Mouse (Mus musculus): Measurements from ENCODE around the gene Pard3b. TPM values are rescaled to one million over a fixed set of nuclear protein-coding genes. Genes with fewer than 3 reads are reported as not detected.

Gene Pard3b
- polyA plus RNA-seq, 1 experiment from 2014 or later, result 11.4 TPM

- Histone ChIP-seq H3K27me3 (ENCODE audit: control insufficient read depth, insufficient read depth, low read length) (no peaks in the 10 kb centered on the region), H3K27ac (ENCODE audit: low read length) (no peak overlapping the region), H3K4me3 (ENCODE audit: low read length) (no peak overlapping the region), H3K9ac (ENCODE audit: low read length) (no peak overlapping the region), H3K36me3 (ENCODE audit: control insufficient read depth, insufficient read depth) (no peaks in the 10 kb centered on the region), H3K4me2 (ENCODE audit: low read depth, low read length) (no peak overlapping the region), H3K9me3 (replicated peaks; ENCODE audit: control insufficient read depth, low read length) (no peaks in the 10 kb centered on the region), H3K4me1 (ENCODE audit: control insufficient read depth, insufficient read depth, low read length) (0 out of 2 replicates have a peak, but pooled peaks cover 4% of the 10 kb centered on the region)
- WGBS, result 38% methylated on average over 1 of the region's 1 CpGs
- ATAC-seq (replicated peaks; ENCODE audit: extremely low read depth, insufficient read depth, low FRiP score), result no peak
Observed at GRCm38 (mm10) chr1:61874875-61875274, 236.3 kb downstream of the Pard3b start.

- Histone ChIP-seq H3K9me3 (replicated peaks; ENCODE audit: control insufficient read depth, low read length) (no peaks in the 10 kb centered on the region), H3K27me3 (ENCODE audit: control insufficient read depth, insufficient read depth, low read length) (no peaks in the 10 kb centered on the region), H3K27ac (ENCODE audit: low read length) (no peak overlapping the region), H3K4me3 (ENCODE audit: low read length) (no peak overlapping the region), H3K4me2 (ENCODE audit: low read depth, low read length) (no peak overlapping the region), H3K36me3 (ENCODE audit: control insufficient read depth, insufficient read depth) (no peaks in the 10 kb centered on the region), H3K9ac (ENCODE audit: low read length) (no peak overlapping the region), H3K4me1 (ENCODE audit: control insufficient read depth, insufficient read depth, low read length) (no peaks in the 10 kb centered on the region)
- 85% methylated on average over 6 of the region's 6 CpGs for WGBS
- ATAC-seq (replicated peaks; ENCODE audit: extremely low read depth, insufficient read depth, low FRiP score), result no peak
Observed at GRCm38 (mm10) chr1:61879706-61880470, 241.3 kb downstream of the Pard3b start.

GRCm38 (mm10) chr1:61896048-61896447 is 257.4 kb downstream of the Pard3b start:
- no peak overlapping the region for H3K4me3 ChIP-seq (ENCODE audit: low read length)
- WGBS, result 50% methylated on average over 4 of the region's 4 CpGs
- H3K4me1 ChIP-seq (ENCODE audit: control insufficient read depth, insufficient read depth, low read length), result peaks cover 3% of the 10 kb centered on the region; the same call in 1 of the 2 replicates
- H3K4me2 ChIP-seq (ENCODE audit: low read depth, low read length), result no peak overlapping the region
- no peak overlapping the region for H3K27ac ChIP-seq (ENCODE audit: low read length)
- no peaks in the 10 kb centered on the region for H3K27me3 ChIP-seq (ENCODE audit: control insufficient read depth, insufficient read depth, low read length)
- H3K36me3 ChIP-seq (ENCODE audit: control insufficient read depth, insufficient read depth), result no peaks in the 10 kb centered on the region
- ATAC-seq (replicated peaks; ENCODE audit: extremely low read depth, insufficient read depth, low FRiP score), result no peak
- H3K9ac ChIP-seq (ENCODE audit: low read length), result no peak overlapping the region
- no peaks in the 10 kb centered on the region for H3K9me3 ChIP-seq (replicated peaks; ENCODE audit: control insufficient read depth, low read length)

GRCm38 (mm10) chr1:61903271-61904007 is 264.8 kb downstream of the Pard3b start:
- no peak for ATAC-seq (replicated peaks; ENCODE audit: extremely low read depth, insufficient read depth, low FRiP score)
- Histone ChIP-seq H3K4me2 (ENCODE audit: low read depth, low read length) (no peak overlapping the region), H3K36me3 (ENCODE audit: control insufficient read depth, insufficient read depth) (no peaks in the 10 kb centered on the region), H3K9ac (ENCODE audit: low read length) (no peak overlapping the region), H3K9me3 (replicated peaks; ENCODE audit: control insufficient read depth, low read length) (no peaks in the 10 kb centered on the region), H3K27me3 (ENCODE audit: control insufficient read depth, insufficient read depth, low read length) (no peaks in the 10 kb centered on the region), H3K4me3 (ENCODE audit: low read length) (no peak overlapping the region), H3K27ac (ENCODE audit: low read length) (no peak overlapping the region), H3K4me1 (ENCODE audit: control insufficient read depth, insufficient read depth, low read length) (no peaks in the 10 kb centered on the region)
- 58% methylated on average over 4 of the region's 4 CpGs for WGBS

GRCm38 (mm10) chr1:61904036-61904435 is 265.4 kb downstream of the Pard3b start:
- H3K4me3 ChIP-seq (ENCODE audit: low read length), result no peak overlapping the region

GRCm38 (mm10) chr1:61912931-61913330 is 274.3 kb downstream of the Pard3b start:
- Histone ChIP-seq H3K36me3 (ENCODE audit: control insufficient read depth, insufficient read depth) (no peaks in the 10 kb centered on the region), H3K9me3 (replicated peaks; ENCODE audit: control insufficient read depth, low read length) (no peaks in the 10 kb centered on the region), H3K27me3 (ENCODE audit: control insufficient read depth, insufficient read depth, low read length) (no peaks in the 10 kb centered on the region), H3K9ac (ENCODE audit: low read length) (no peak overlapping the region), H3K4me1 (ENCODE audit: control insufficient read depth, insufficient read depth, low read length) (no peaks in the 10 kb centered on the region), H3K27ac (ENCODE audit: low read length) (no peak overlapping the region), H3K4me3 (ENCODE audit: low read length) (no peak overlapping the region), H3K4me2 (ENCODE audit: low read depth, low read length) (no peak overlapping the region)
- WGBS, result 80% methylated on average over 2 of the region's 2 CpGs
- no peak for ATAC-seq (replicated peaks; ENCODE audit: extremely low read depth, insufficient read depth, low FRiP score)

More at GRCm38 (mm10) chr1:61904036-61904435, 265.4 kb downstream of the Pard3b start:
- H3K9me3 ChIP-seq (replicated peaks; ENCODE audit: control insufficient read depth, low read length), result no peaks in the 10 kb centered on the region
- no peak for ATAC-seq (replicated peaks; ENCODE audit: extremely low read depth, insufficient read depth, low FRiP score)
- no peaks in the 10 kb centered on the region for H3K4me1 ChIP-seq (ENCODE audit: control insufficient read depth, insufficient read depth, low read length)
- H3K4me2 ChIP-seq (ENCODE audit: low read depth, low read length), result no peak overlapping the region
- WGBS, result 55% methylated on average over 4 of the region's 4 CpGs
- no peaks in the 10 kb centered on the region for H3K36me3 ChIP-seq (ENCODE audit: control insufficient read depth, insufficient read depth)
- H3K9ac ChIP-seq (ENCODE audit: low read length), result no peak overlapping the region
- no peaks in the 10 kb centered on the region for H3K27me3 ChIP-seq (ENCODE audit: control insufficient read depth, insufficient read depth, low read length)
- H3K27ac ChIP-seq (ENCODE audit: low read length), result no peak overlapping the region

GRCm38 (mm10) chr1:61924958-61925357 is 286.3 kb downstream of the Pard3b start:
- H3K27me3 ChIP-seq (ENCODE audit: control insufficient read depth, insufficient read depth, low read length), result no peaks in the 10 kb centered on the region
- no peak overlapping the region for H3K9ac ChIP-seq (ENCODE audit: low read length)
- no peak overlapping the region for H3K4me3 ChIP-seq (ENCODE audit: low read length)
- 19% methylated on average over 2 of the region's 2 CpGs for WGBS
- no peak overlapping the region for H3K4me2 ChIP-seq (ENCODE audit: low read depth, low read length)
- 0 out of 2 replicates have a peak, but pooled peaks cover 2% of the 10 kb centered on the region for H3K4me1 ChIP-seq (ENCODE audit: control insufficient read depth, insufficient read depth, low read length)
- H3K27ac ChIP-seq (ENCODE audit: low read length), result no peak overlapping the region
- ATAC-seq (replicated peaks; ENCODE audit: extremely low read depth, insufficient read depth, low FRiP score), result no peak
- H3K36me3 ChIP-seq (ENCODE audit: control insufficient read depth, insufficient read depth), result no peaks in the 10 kb centered on the region
- no peaks in the 10 kb centered on the region for H3K9me3 ChIP-seq (replicated peaks; ENCODE audit: control insufficient read depth, low read length)

GRCm38 (mm10) chr1:61925541-61925940 is 286.9 kb downstream of the Pard3b start:
- H3K4me2 ChIP-seq (ENCODE audit: low read depth, low read length), result no peak overlapping the region
- H3K9me3 ChIP-seq (replicated peaks; ENCODE audit: control insufficient read depth, low read length), result no peaks in the 10 kb centered on the region
- 0 out of 2 replicates have a peak, but pooled peaks have one; percentile 60 for ATAC-seq (replicated peaks; ENCODE audit: extremely low read depth, insufficient read depth, low FRiP score)
- WGBS, result 61% methylated on average over 5 of the region's 5 CpGs
- no peak overlapping the region for H3K4me3 ChIP-seq (ENCODE audit: low read length)
- peak overlapping the region; percentile 36; the same call in 1 of the 2 replicates for H3K27ac ChIP-seq (ENCODE audit: low read length)
- H3K4me1 ChIP-seq (ENCODE audit: control insufficient read depth, insufficient read depth, low read length), result 0 out of 2 replicates have a peak, but pooled peaks cover 2% of the 10 kb centered on the region
- no peak overlapping the region for H3K9ac ChIP-seq (ENCODE audit: low read length)
- H3K27me3 ChIP-seq (ENCODE audit: control insufficient read depth, insufficient read depth, low read length), result no peaks in the 10 kb centered on the region
- no peaks in the 10 kb centered on the region for H3K36me3 ChIP-seq (ENCODE audit: control insufficient read depth, insufficient read depth)

Data from heart, embryonic 16.5 days (tissue).